Mouse (Mus musculus) ES-E14 (cell line): ENCODE data around the gene Nos3. TPM values are rescaled to one million over a fixed set of nuclear protein-coding genes. Genes with fewer than 3 reads are reported as not detected.

Experiments used
- DNase-seq: peaks from one replicate; pipeline ENCODE4 v3.0.0-alpha.2; 2013; ENCODE audit warnings: low read depth, low spot score
- H3K27ac ChIP-seq: 2 replicates; pipeline ENCODE4 v1.5.1; 2012; ENCODE audit warnings: low read depth, mild to moderate bottlenecking, low read length, moderate library complexity, mixed read lengths; ENCODE audit not compliant: poor library complexity, insufficient read depth, severe bottlenecking
- H3K36me3 ChIP-seq: 2 replicates; pipeline ENCODE4 v1.6.1; 2012; ENCODE audit warnings: mild to moderate bottlenecking, low read length, moderate library complexity, mixed read lengths; ENCODE audit not compliant: control insufficient read depth, poor library complexity, insufficient read depth, severe bottlenecking
- H3K4me1 ChIP-seq, 2 experiments: fragments of 150-350 bp in 1 of 2; sonication (generic) in 1 of 2; 2 replicates each; pipeline ENCODE4 v1.6.1; 2012; ENCODE audit warnings: low read length in 2 of 2, mild to moderate bottlenecking in 1 of 2, mixed read lengths in 1 of 2; ENCODE audit not compliant: control insufficient read depth in 2 of 2, insufficient read depth in 2 of 2, poor library complexity in 1 of 2
- H3K4me3 ChIP-seq, 2 experiments: fragments of 150-350 bp in 1 of 2; sonication (generic) in 1 of 2; 2 replicates each; pipeline ENCODE4 v1.5.1; 2012; ENCODE audit warnings: low read length in 2 of 2, low read depth in 1 of 2, mild to moderate bottlenecking in 1 of 2, mixed read lengths in 1 of 2; ENCODE audit not compliant: insufficient read depth in 1 of 2, poor library complexity in 1 of 2, severe bottlenecking in 1 of 2
- H3K9ac ChIP-seq: 2 replicates; pipeline ENCODE4 v1.6.1; 2012; ENCODE audit warnings: low read depth, mild to moderate bottlenecking, low read length, mixed read lengths; ENCODE audit not compliant: poor library complexity, insufficient read depth, severe bottlenecking
- H3K9me3 ChIP-seq: fragments of 150-350 bp; sonication (generic); 2 replicates; pipeline ENCODE4 v1.6.1; 2012; ENCODE audit warnings: low read depth, mild to moderate bottlenecking, low read length; ENCODE audit not compliant: control insufficient read depth, insufficient read depth
- CHD2 ChIP-seq: IDR thresholded peaks from 2 replicates; pipeline ENCODE4 v1.6.1; 2014; ENCODE audit warnings: mild to moderate bottlenecking, low read depth, low read length, inconsistent platforms
- HCFC1 ChIP-seq: IDR thresholded peaks from 2 replicates; pipeline ENCODE4 v1.6.1; 2012; ENCODE audit warnings: low read length, inconsistent platforms, borderline replicate concordance; ENCODE audit not compliant: insufficient read depth
- MAFK ChIP-seq: IDR thresholded peaks from 2 replicates; pipeline ENCODE4 v1.6.1; 2014; ENCODE audit warnings: mild to moderate bottlenecking, low read depth, low read length, inconsistent platforms; ENCODE audit not compliant: insufficient read depth
- ZC3H11A ChIP-seq: IDR thresholded peaks from 2 replicates; pipeline ENCODE4 v1.6.1; 2012; ENCODE audit warnings: low read depth, mild to moderate bottlenecking, inconsistent platforms, low read length, borderline replicate concordance
- ZNF384 ChIP-seq: IDR thresholded peaks from 2 replicates; pipeline ENCODE4 v1.6.1; 2012; ENCODE audit warnings: low read depth, low read length, inconsistent platforms
- in situ Hi-C, 2 experiments: fragments of 600-800 bp; cut with MboI; formaldehyde crosslinking; loops; one replicate each; pipeline ENCODE4 v1.15.1; 2025; ENCODE audit warnings: low sequenced_read_pairs in 2 of 2, inconsistent platforms in 1 of 2; ENCODE audit not compliant: unreplicated experiment in 2 of 2
- total RNA-seq: library from RNA; depleted of rRNA; stranded (reverse); fragments of 300-350 nt; gene quantifications from 2 replicates; pipeline ENCODE4 v1.2.3, GENCODE M21; 2012

The Nos3 gene
- total RNA-seq, 1 experiment = 2.2 TPM

- Histone ChIP-seq H3K36me3 (peaks cover 2% of the 10 kb centered on the region; the same call in 1 of the 2 replicates), H3K9ac (no peak overlapping the region), H3K4me3 (no peak overlapping the region), H3K9me3 (no peaks in the 10 kb centered on the region), H3K4me1 (peaks cover 0 to 7% of the 10 kb centered on the region in 2 experiments; a peak in 2 of 4 replicates), H3K27ac (no peak overlapping the region)
- in situ Hi-C loops = no loop called here
- DNase-seq = no peak
- no peak for TF ChIP-seq CHD2
- TF ChIP-seq MAFK = no peak
- no peak for TF ChIP-seq ZNF384
- TF ChIP-seq ZC3H11A = no peak
- no peak for TF ChIP-seq HCFC1
Observed at GRCm38 (mm10) chr5:24400911-24401605, 36.4 kb downstream of the Nos3 start.

DNA sequence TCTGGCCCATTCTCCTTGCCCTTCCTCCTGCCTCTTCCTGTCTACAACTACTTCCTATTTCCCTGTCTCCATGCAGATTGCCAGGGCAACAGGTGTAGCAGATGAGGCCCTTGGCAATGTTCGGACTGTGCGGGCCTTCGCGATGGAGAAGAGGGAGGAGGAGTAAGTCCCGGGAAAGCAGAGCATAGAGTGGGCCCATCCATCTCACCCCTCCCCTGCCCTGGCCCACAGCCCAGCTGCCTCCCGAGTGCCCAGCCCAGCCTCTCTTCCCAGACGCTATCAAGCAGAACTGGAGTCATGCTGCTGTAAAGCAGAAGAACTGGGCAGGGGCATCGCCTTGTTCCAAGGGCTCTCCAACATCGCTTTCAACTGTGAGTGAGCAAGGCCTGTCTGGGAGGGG is 37.4 kb downstream of the Nos3 start:
- H3K9ac ChIP-seq = no peak overlapping the region
- peaks cover 0 to 7% of the 10 kb centered on the region in 2 experiments; a peak in 2 of 4 replicates for H3K4me1 ChIP-seq
- DNase-seq = no peak
- H3K4me3 ChIP-seq = no peak overlapping the region
- TF ChIP-seq HCFC1 (no peak), CHD2 (no peak), MAFK (no peak), ZC3H11A (no peak), ZNF384 (no peak)
- H3K27ac ChIP-seq = no peak overlapping the region
- no peaks in the 10 kb centered on the region for H3K9me3 ChIP-seq
- H3K36me3 ChIP-seq = peaks cover 2% of the 10 kb centered on the region; the same call in 1 of the 2 replicates
- in situ Hi-C loops = no loop called here

DNA sequence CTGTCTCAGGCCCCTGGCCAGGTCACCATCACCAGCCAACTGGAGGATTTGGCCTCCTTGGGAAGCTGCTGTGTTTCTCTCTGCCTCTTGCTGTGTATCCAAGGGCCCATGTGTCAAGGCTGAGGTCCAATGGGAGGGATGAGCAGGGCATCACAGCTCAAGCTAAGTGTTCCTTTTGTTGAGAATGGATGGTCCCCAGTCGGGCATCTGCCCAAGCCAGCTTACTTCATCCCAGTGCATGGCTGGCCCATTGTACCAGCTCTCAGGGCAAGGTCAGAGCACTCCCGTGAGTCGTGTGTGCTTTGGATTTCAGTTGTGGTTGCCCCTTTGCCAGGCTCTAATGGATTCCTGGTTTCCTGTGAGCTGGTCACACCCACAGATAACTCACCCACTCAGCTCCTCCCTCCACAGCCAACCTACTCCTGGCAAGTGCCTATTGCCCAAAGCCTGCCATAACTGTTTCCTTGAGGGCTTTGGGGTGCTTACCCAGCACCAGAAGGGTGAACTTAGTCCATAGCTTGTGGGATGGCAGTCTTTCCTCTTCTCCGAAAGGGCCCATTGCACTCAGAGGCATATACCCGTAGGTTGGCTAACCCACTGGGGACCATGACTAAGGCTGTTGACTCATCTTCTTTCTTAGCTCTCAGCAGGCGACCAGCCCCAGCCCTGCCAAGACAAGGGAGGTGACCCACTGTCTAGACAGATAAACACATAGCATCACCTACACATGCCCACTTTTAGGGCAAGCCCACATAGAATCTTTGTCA is 40.2 kb downstream of the Nos3 start:
- TF ChIP-seq CHD2 (no peak), MAFK (no peak), ZNF384 (no peak)
- in situ Hi-C loops = no loop called here
- H3K36me3 ChIP-seq = peaks cover 8% of the 10 kb centered on the region; the same call in 1 of the 2 replicates
- H3K4me3 ChIP-seq = no peak overlapping the region
- no peaks in the 10 kb centered on the region for H3K9me3 ChIP-seq
- H3K27ac ChIP-seq = no peak overlapping the region
- peaks cover 0 to 7% of the 10 kb centered on the region in 2 experiments; a peak in 2 of 4 replicates for H3K4me1 ChIP-seq
- H3K9ac ChIP-seq = no peak overlapping the region
- DNase-seq = no peak

GRCm38 (mm10) chr5:24405389-24405876 is 40.8 kb downstream of the Nos3 start:
- peaks cover 8% of the 10 kb centered on the region; the same call in 1 of the 2 replicates for H3K36me3 ChIP-seq
- no peak overlapping the region for H3K27ac ChIP-seq
- peaks cover 0 to 3% of the 10 kb centered on the region in 2 experiments; a peak in 1 of 4 replicates for H3K4me1 ChIP-seq
- no peak overlapping the region for H3K9ac ChIP-seq
- no peak overlapping the region for H3K4me3 ChIP-seq
- TF ChIP-seq MAFK (no peak), ZNF384 (no peak), CHD2 (no peak), ZC3H11A (no peak)
- no peaks in the 10 kb centered on the region for H3K9me3 ChIP-seq
- DNase-seq = no peak
- in situ Hi-C loops = no loop called here
